Mouse (Mus musculus): ENCODE results near the gene Kremen2. TPM values are rescaled to one million over a fixed set of nuclear protein-coding genes. Genes with fewer than 3 reads are reported as not detected.

The Kremen2 gene
- polyA plus RNA-seq, 1 experiment from 2014 or later, result 1.0 TPM

GRCm38 (mm10) chr17:23770493-23770892 lies 24.9 kb upstream of the Kremen2 start:
- ATAC-seq, result no peak
- no peaks in the 10 kb centered on the region for H3K27me3 ChIP-seq (replicated peaks; ENCODE audit: control insufficient read depth, insufficient read depth, low read length)
- peak overlapping the region; percentile 94 for H3K4me3 ChIP-seq (replicated peaks; ENCODE audit: low read length)
- peaks cover 16% of the 10 kb centered on the region for H3K4me1 ChIP-seq (replicated peaks; ENCODE audit: control insufficient read depth, insufficient read depth, low read length)
- H3K9me3 ChIP-seq (ENCODE audit: control insufficient read depth, low read length), result no peaks in the 10 kb centered on the region
- peak overlapping the region; percentile 82 for H3K4me2 ChIP-seq (ENCODE audit: low read length)
- peak overlapping the region; percentile 99 for H3K9ac ChIP-seq (replicated peaks; ENCODE audit: low read depth, low read length)
- H3K36me3 ChIP-seq (ENCODE audit: control insufficient read depth, insufficient read depth), result no peaks in the 10 kb centered on the region
- 4% methylated on average over 2 of the region's 2 CpGs for WGBS
- H3K27ac ChIP-seq (ENCODE audit: low read length), result peak overlapping the region; percentile 88

DNA sequence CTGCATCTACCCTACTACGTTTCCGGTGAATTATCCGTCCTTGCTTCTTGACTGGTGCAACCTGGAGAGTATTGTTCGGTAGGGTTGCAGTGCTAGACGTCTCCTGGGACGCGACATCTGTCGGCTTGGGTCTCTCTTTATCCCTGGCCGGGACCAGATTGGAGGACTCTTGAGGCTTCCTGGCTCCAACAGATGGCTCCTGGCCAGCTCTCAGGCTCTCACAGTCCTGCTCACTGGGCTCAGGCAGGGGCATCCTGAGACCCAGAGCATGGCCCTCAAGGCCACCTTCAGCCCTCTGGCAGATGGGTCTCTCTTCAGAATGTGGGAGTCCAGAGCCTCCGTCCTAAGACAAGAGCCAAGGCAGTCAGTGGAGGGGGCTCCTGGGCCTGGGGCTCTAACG lies 17.3 kb upstream of the Kremen2 start:
- peak; percentile 37; the same call in 1 of the 2 replicates for ATAC-seq
- 0 out of 2 replicates have a peak, but pooled peaks cover 3% of the 10 kb centered on the region for H3K4me1 ChIP-seq (replicated peaks; ENCODE audit: control insufficient read depth, insufficient read depth, low read length)

GRCm38 (mm10) chr17:23761155-23761554 lies 15.5 kb upstream of the Kremen2 start:
- 96% methylated on average over 3 of the region's 3 CpGs for WGBS
- peaks cover 29% of the 10 kb centered on the region for H3K36me3 ChIP-seq (ENCODE audit: control insufficient read depth, insufficient read depth)

More for the DNA sequence above, 17.3 kb upstream of the Kremen2 start:
- Histone ChIP-seq H3K36me3 (ENCODE audit: control insufficient read depth, insufficient read depth) (peaks cover 18% of the 10 kb centered on the region), H3K4me3 (replicated peaks; ENCODE audit: low read length) (no peak overlapping the region), H3K27me3 (replicated peaks; ENCODE audit: control insufficient read depth, insufficient read depth, low read length) (no peaks in the 10 kb centered on the region), H3K4me2 (ENCODE audit: low read length) (no peak overlapping the region), H3K9ac (replicated peaks; ENCODE audit: low read depth, low read length) (no peak overlapping the region), H3K9me3 (ENCODE audit: control insufficient read depth, low read length) (no peaks in the 10 kb centered on the region), H3K27ac (ENCODE audit: low read length) (no peak overlapping the region)
- WGBS, result 77% methylated on average over 11 of the region's 11 CpGs

DNA sequence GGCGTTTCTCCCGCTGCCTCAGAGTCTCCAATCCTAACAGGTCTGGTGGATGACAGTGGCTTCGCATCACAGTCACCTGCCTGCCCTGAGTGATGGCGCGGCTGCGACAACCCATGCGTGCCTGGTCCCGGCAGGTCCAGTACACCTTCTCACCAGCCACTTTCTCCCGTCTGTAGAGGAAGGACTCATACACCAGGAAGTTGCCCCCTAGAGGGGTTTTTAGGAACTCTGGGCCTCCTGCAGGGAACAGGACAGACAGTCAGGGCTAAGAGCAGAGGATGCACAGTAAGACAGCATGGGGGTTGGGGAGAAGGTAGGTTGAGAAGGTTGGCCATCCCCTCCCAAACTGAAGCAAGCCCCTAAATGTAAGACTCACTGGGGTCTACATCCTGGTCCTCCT lies 14.6 kb upstream of the Kremen2 start:
- Histone ChIP-seq H3K4me1 (replicated peaks; ENCODE audit: control insufficient read depth, insufficient read depth, low read length) (0 out of 2 replicates have a peak, but pooled peaks cover 3% of the 10 kb centered on the region), H3K27ac (ENCODE audit: low read length) (no peak overlapping the region), H3K4me3 (replicated peaks; ENCODE audit: low read length) (no peak overlapping the region), H3K4me2 (ENCODE audit: low read length) (no peak overlapping the region), H3K9me3 (ENCODE audit: control insufficient read depth, low read length) (no peaks in the 10 kb centered on the region), H3K36me3 (ENCODE audit: control insufficient read depth, insufficient read depth) (peaks cover 37% of the 10 kb centered on the region), H3K27me3 (replicated peaks; ENCODE audit: control insufficient read depth, insufficient read depth, low read length) (no peaks in the 10 kb centered on the region), H3K9ac (replicated peaks; ENCODE audit: low read depth, low read length) (no peak overlapping the region)
- WGBS, result 95% methylated on average over 9 of the region's 9 CpGs
- ATAC-seq, result no peak

More at GRCm38 (mm10) chr17:23761155-23761554, 15.5 kb upstream of the Kremen2 start:
- no peaks in the 10 kb centered on the region for H3K27me3 ChIP-seq (replicated peaks; ENCODE audit: control insufficient read depth, insufficient read depth, low read length)
- no peak overlapping the region for H3K4me3 ChIP-seq (replicated peaks; ENCODE audit: low read length)
- ATAC-seq, result no peak
- no peak overlapping the region for H3K4me2 ChIP-seq (ENCODE audit: low read length)
- H3K4me1 ChIP-seq (replicated peaks; ENCODE audit: control insufficient read depth, insufficient read depth, low read length), result 0 out of 2 replicates have a peak, but pooled peaks cover 3% of the 10 kb centered on the region
- H3K9ac ChIP-seq (replicated peaks; ENCODE audit: low read depth, low read length), result no peak overlapping the region
- no peaks in the 10 kb centered on the region for H3K9me3 ChIP-seq (ENCODE audit: control insufficient read depth, low read length)
- no peak overlapping the region for H3K27ac ChIP-seq (ENCODE audit: low read length)

GRCm38 (mm10) chr17:23758801-23759200 lies 13.2 kb upstream of the Kremen2 start:
- Histone ChIP-seq H3K27ac (ENCODE audit: low read length) (no peak overlapping the region), H3K36me3 (ENCODE audit: control insufficient read depth, insufficient read depth) (peaks cover 42% of the 10 kb centered on the region), H3K4me2 (ENCODE audit: low read length) (no peak overlapping the region), H3K4me1 (replicated peaks; ENCODE audit: control insufficient read depth, insufficient read depth, low read length) (0 out of 2 replicates have a peak, but pooled peaks cover 3% of the 10 kb centered on the region), H3K4me3 (replicated peaks; ENCODE audit: low read length) (no peak overlapping the region), H3K9ac (replicated peaks; ENCODE audit: low read depth, low read length) (no peak overlapping the region), H3K27me3 (replicated peaks; ENCODE audit: control insufficient read depth, insufficient read depth, low read length) (no peaks in the 10 kb centered on the region), H3K9me3 (ENCODE audit: control insufficient read depth, low read length) (no peaks in the 10 kb centered on the region)
- ATAC-seq, result no peak
- WGBS, result 70% methylated on average over 8 of the region's 8 CpGs

DNA sequence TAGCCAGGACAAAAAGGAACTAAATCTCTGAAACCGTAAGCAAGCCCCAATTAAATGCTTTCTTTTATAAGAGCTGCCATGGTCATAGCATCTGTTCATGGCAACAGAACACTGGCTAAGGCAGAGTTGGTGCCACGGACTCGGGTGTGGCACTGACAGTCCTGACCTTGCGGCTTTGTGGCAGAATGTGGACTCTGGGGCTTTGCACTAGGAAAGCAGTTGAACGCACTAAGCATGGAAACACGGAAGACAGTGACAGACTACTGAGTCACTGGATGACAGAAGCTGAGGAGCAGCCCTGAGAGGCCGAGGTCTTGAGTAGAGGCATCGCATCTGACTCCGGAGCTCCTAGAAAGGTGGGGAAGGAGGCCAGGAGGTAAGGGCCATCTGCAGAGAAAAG lies 11.9 kb upstream of the Kremen2 start:
- 96% methylated on average over 9 of the region's 9 CpGs for WGBS
- Histone ChIP-seq H3K4me1 (replicated peaks; ENCODE audit: control insufficient read depth, insufficient read depth, low read length) (no peaks in the 10 kb centered on the region), H3K27ac (ENCODE audit: low read length) (no peak overlapping the region), H3K36me3 (ENCODE audit: control insufficient read depth, insufficient read depth) (peaks cover 51% of the 10 kb centered on the region), H3K4me2 (ENCODE audit: low read length) (no peak overlapping the region), H3K9me3 (ENCODE audit: control insufficient read depth, low read length) (no peaks in the 10 kb centered on the region), H3K27me3 (replicated peaks; ENCODE audit: control insufficient read depth, insufficient read depth, low read length) (no peaks in the 10 kb centered on the region), H3K9ac (replicated peaks; ENCODE audit: low read depth, low read length) (no peak overlapping the region), H3K4me3 (replicated peaks; ENCODE audit: low read length) (no peak overlapping the region)
- no peak for ATAC-seq

DNA sequence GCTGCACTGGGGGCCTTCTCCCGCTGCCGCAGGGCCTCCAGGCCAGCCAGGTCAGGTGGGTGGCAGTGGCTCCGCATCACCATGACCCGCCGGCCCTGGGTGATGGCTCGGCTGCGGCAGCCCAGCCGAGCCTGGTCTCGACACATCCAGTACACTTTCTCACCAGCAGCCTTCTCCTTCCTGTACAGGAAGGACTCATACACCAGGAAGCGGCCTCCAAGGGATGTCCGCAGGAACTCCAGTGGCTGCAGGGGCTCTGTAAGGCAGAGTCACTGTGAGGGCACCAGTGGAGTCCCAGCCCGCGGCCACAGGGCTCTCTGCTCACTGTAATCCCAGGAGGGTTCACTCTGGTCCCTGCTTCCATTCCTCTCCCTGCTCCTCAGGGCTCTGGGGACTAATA lies 10.1 kb upstream of the Kremen2 start:
- no peak for ATAC-seq
- H3K36me3 ChIP-seq (ENCODE audit: control insufficient read depth, insufficient read depth), result peaks cover 61% of the 10 kb centered on the region
- no peaks in the 10 kb centered on the region for H3K27me3 ChIP-seq (replicated peaks; ENCODE audit: control insufficient read depth, insufficient read depth, low read length)
- 93% methylated on average over 13 of the region's 13 CpGs for WGBS
- H3K9ac ChIP-seq (replicated peaks; ENCODE audit: low read depth, low read length), result no peak overlapping the region
- no peak overlapping the region for H3K27ac ChIP-seq (ENCODE audit: low read length)
- H3K4me2 ChIP-seq (ENCODE audit: low read length), result no peak overlapping the region
- no peaks in the 10 kb centered on the region for H3K4me1 ChIP-seq (replicated peaks; ENCODE audit: control insufficient read depth, insufficient read depth, low read length)
- no peak overlapping the region for H3K4me3 ChIP-seq (replicated peaks; ENCODE audit: low read length)
- no peaks in the 10 kb centered on the region for H3K9me3 ChIP-seq (ENCODE audit: control insufficient read depth, low read length)

DNA sequence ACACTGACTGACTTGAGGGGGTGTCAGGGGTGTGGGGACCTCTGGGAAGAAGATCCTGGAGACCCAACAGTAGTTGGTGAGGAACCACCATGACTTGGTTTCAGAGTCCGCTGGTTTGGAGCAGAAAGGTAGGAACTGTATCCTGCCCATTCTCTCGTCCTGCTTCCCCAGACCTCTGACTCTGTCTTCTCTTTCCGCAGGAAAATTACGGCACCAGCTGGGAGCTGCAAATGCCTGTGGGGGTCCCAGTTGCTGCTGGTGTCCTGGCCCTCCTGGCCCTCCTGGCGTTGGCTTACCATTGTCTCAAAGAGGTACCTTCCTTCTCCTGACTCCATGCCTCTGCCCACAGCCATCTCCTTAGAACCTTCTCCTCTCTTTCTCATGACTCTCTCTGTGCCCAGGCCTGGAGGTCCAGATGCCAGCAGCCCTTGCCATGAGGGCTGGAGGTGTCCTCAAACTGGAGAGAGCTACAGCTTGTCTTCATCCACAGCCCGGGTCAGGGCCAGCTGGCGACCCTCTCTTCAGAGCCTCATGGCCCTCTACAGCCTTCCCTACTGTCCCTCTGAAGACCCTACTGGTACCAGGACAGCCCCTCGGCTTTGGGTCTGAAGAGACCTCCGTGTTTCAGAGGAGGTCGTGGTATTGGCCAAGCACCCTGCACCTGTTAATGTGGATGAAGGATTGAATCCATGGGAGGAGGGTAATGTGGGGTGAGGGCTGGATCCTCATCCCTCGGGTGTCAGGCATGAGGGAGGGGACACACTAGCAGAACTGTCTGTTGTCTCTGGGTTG lies 4.0 kb upstream of the Kremen2 start:
- ATAC-seq, result no peak

DNA sequence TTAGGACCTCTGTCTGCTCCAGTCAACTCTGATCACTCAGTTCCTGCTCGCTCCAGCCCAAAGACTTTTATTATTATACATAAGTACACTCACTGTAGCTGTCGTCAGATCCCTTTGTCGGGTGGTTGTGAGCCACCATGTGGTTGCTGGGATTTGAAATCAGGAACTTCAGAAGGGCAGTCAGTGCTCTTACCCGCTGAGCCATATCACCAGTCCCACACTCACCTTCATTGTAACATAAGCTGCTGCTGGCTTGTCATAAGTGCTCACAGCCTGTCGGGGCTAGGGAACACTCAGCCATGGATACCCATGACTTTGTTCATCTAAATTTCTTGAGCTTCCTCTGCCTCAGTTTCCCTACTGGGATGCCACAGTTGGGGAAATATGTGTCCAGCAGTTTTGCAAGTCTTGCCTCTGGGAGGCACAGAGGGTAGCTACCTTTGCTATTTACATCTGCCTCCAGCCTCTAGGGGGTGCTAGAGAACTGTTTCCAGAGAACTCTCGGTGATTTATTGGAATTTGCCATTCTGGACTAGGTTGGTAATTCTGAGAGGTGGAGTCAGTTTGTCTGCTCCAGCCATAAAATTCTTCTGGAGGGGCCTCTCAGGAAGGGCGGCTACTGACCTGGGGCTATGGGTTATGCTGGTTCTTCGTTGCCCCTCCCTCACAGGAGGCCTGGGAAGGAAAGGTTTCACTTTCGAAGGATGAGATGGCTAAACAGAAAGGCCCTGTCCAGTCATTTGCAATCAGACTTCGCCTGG lies 3.2 kb upstream of the Kremen2 start:
- 38% methylated on average over 10 of the region's 10 CpGs for whole genome bisulfite sequencing
- H3K27ac ChIP-seq (ENCODE audit: low read length), result no peak overlapping the region
- peaks cover 19% of the 10 kb centered on the region for H3K36me3 ChIP-seq (ENCODE audit: control insufficient read depth, insufficient read depth)
- peaks cover 24% of the 10 kb centered on the region for H3K27me3 ChIP-seq (replicated peaks; ENCODE audit: control insufficient read depth, insufficient read depth, low read length)
- no peak overlapping the region for H3K4me3 ChIP-seq (replicated peaks; ENCODE audit: low read length)
- H3K4me1 ChIP-seq (replicated peaks; ENCODE audit: control insufficient read depth, insufficient read depth, low read length), result peaks cover 14% of the 10 kb centered on the region
- H3K9me3 ChIP-seq (ENCODE audit: control insufficient read depth, low read length), result no peaks in the 10 kb centered on the region
- no peak for ATAC-seq
- no peak overlapping the region for H3K9ac ChIP-seq (replicated peaks; ENCODE audit: low read depth, low read length)
- no peak overlapping the region for H3K4me2 ChIP-seq (ENCODE audit: low read length)

More for the DNA sequence above, 4.0 kb upstream of the Kremen2 start:
- WGBS, result 79% methylated on average over 11 of the region's 11 CpGs
- H3K9ac ChIP-seq (replicated peaks; ENCODE audit: low read depth, low read length), result no peak overlapping the region
- H3K27ac ChIP-seq (ENCODE audit: low read length), result no peak overlapping the region
- peaks cover 18% of the 10 kb centered on the region for H3K27me3 ChIP-seq (replicated peaks; ENCODE audit: control insufficient read depth, insufficient read depth, low read length)
- H3K4me2 ChIP-seq (ENCODE audit: low read length), result no peak overlapping the region
- no peak overlapping the region for H3K4me3 ChIP-seq (replicated peaks; ENCODE audit: low read length)
- peaks cover 14% of the 10 kb centered on the region for H3K4me1 ChIP-seq (replicated peaks; ENCODE audit: control insufficient read depth, insufficient read depth, low read length)
- H3K36me3 ChIP-seq (ENCODE audit: control insufficient read depth, insufficient read depth), result peaks cover 21% of the 10 kb centered on the region
- no peaks in the 10 kb centered on the region for H3K9me3 ChIP-seq (ENCODE audit: control insufficient read depth, low read length)
